Mouse (Mus musculus) lung, postnatal 0 days (tissue): ENCODE measurements around the gene Cacna1g. TPM values are rescaled to one million over a fixed set of nuclear protein-coding genes. Genes with fewer than 3 reads are reported as not detected.
"Not testable (repeated sequence)": the region's sequence is repeated elsewhere in the genome, so short reads cannot be mapped to it uniquely, and the experiment has no call there.

Experiments
- ATAC-seq: fragments of 200-750 bp; cut with Nextera tagmentation; 2 replicates; pipeline ENCODE4 v1.8.0; 2017; ENCODE audit warnings: moderate library complexity
- DNase-seq: peaks from one replicate; pipeline ENCODE4 v3.0.0-alpha.2; 2016; ENCODE audit warnings: low spot score
- H3K27ac ChIP-seq: fragments of 300-500 bp; sonication (generic); 2 replicates; pipeline ENCODE4 v1.5.1; 2014; ENCODE audit warnings: antibody characterized with exemption, mild to moderate bottlenecking, low read length, mixed read lengths
- H3K27me3 ChIP-seq: fragments of 300-500 bp; sonication (generic); replicated peaks from 2 replicates; pipeline ENCODE4 v1.6.1; 2014; ENCODE audit warnings: low read length, mixed read lengths; ENCODE audit not compliant: insufficient read depth
- H3K36me3 ChIP-seq: fragments of 300-500 bp; sonication (generic); 2 replicates; pipeline ENCODE4 v1.6.1; 2014; ENCODE audit warnings: low read length, mixed read lengths; ENCODE audit not compliant: insufficient read depth
- H3K4me1 ChIP-seq: fragments of 300-500 bp; sonication (generic); 2 replicates; pipeline ENCODE4 v1.6.1; 2014; ENCODE audit warnings: antibody characterized with exemption, low read depth, low read length, mixed read lengths; ENCODE audit not compliant: insufficient read depth
- H3K4me2 ChIP-seq: fragments of 300-500 bp; sonication (generic); replicated peaks from 2 replicates; pipeline ENCODE4 v1.6.1; 2014; ENCODE audit warnings: low read depth, mild to moderate bottlenecking, low read length, moderate library complexity, mixed read lengths
- H3K4me3 ChIP-seq: fragments of 300-500 bp; sonication (generic); 2 replicates; pipeline ENCODE4 v1.5.1; 2014; ENCODE audit warnings: low read depth, low read length
- H3K9ac ChIP-seq: fragments of 300-500 bp; sonication (generic); replicated peaks from 2 replicates; pipeline ENCODE4 v1.6.1; 2014; ENCODE audit warnings: low read depth, mild to moderate bottlenecking
- H3K9me3 ChIP-seq: fragments of 300-500 bp; sonication (generic); 2 replicates; pipeline ENCODE4 v1.6.1; 2016; ENCODE audit warnings: low read length, mixed read lengths
- CTCF ChIP-seq: IDR thresholded peaks from 2 replicates; pipeline ENCODE4 v1.5.1; 2016; ENCODE audit warnings: antibody characterized with exemption, mild to moderate bottlenecking
- EP300 ChIP-seq: IDR thresholded peaks from 2 replicates; pipeline ENCODE4 v1.6.1; 2016; ENCODE audit warnings: antibody characterized with exemption, mild to moderate bottlenecking, control low read depth
- whole genome bisulfite sequencing: fragments of 180-500 bp; shearing (Covaris S2); extraction: QIAGEN DNeasy Blood & Tissue Kit; methylation state at CpG from one replicate; pipeline ENCODE4 v1.1.7; 2014; 5-methylcytosine and 5-hydroxymethylcytosine counted together
- polyA plus RNA-seq: library from polyadenylated mRNA; unstranded; fragments of >200 nt; fragmentation: Nextera tagmentation; extraction: Ambion mirVana; gene quantifications from 2 replicates; pipeline ENCODE4 v1.2.1, GENCODE M21; 2015

The Cacna1g gene
- polyA plus RNA-seq, 1 experiment from 2014 or later, result 1.4 TPM

DNA sequence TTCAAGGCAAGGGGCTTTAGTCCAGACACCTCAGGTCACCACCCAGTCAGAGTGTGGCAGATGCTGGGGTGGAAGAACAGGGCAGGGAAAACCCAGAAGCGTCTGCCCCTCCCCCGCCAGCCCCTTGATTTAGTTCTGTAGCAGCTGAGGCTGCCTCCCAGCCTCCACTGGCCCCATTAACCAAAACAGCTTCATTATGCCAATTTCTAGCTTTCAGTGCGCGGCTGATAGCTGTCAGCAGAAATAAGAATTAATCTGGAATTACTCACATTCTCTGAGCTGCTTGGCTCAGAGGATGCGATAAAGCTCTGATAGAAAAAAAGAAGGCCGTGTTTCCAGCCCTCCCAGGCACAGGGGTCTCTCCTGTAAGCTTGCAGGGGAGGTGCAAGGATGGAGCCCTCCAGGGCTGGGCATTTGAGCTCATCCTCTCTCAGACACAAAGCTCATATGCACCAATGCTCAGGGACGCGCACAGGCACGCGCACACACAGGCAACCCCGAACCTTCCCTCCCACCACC is 66.1 kb downstream of the Cacna1g start:
- H3K4me1 ChIP-seq, result peaks cover 3% of the 10 kb centered on the region; the same call in 1 of the 2 replicates
- H3K4me2 ChIP-seq, result no peak overlapping the region
- no peak for DNase-seq
- ATAC-seq, result no peak
- TF ChIP-seq CTCF (no peak), EP300 (no peak)
- 60% methylated on average over 11 of the region's 11 CpGs for WGBS
- H3K27me3 ChIP-seq, result no peaks in the 10 kb centered on the region
- H3K9ac ChIP-seq, result no peak overlapping the region
- no peak overlapping the region for H3K27ac ChIP-seq
- no peaks in the 10 kb centered on the region for H3K9me3 ChIP-seq
- no peak overlapping the region for H3K4me3 ChIP-seq
- no peaks in the 10 kb centered on the region for H3K36me3 ChIP-seq

- TF ChIP-seq EP300, result no peak
- TF ChIP-seq CTCF, result no peak
- H3K4me3 ChIP-seq, result no peak overlapping the region
- DNase-seq (no peak), ATAC-seq (no peak)
- H3K9me3 ChIP-seq, result no peaks in the 10 kb centered on the region
- H3K36me3 ChIP-seq, result no peaks in the 10 kb centered on the region
- H3K9ac ChIP-seq, result no peak overlapping the region
- peaks cover 3% of the 10 kb centered on the region; the same call in 1 of the 2 replicates for H3K4me1 ChIP-seq
- H3K4me2 ChIP-seq, result no peak overlapping the region
- no peaks in the 10 kb centered on the region for H3K27me3 ChIP-seq
- no peak overlapping the region for H3K27ac ChIP-seq
- WGBS, result 29% methylated on average over 6 of the region's 6 CpGs
Observed at GRCm38 (mm10) chr11:94405348-94405747, 68.7 kb downstream of the Cacna1g start.

- Histone ChIP-seq H3K36me3 (no peaks in the 10 kb centered on the region), H3K4me1 (peaks cover 3% of the 10 kb centered on the region; the same call in 1 of the 2 replicates), H3K9me3 (no peaks in the 10 kb centered on the region), H3K4me2 (no peak overlapping the region), H3K27ac (no peak overlapping the region), H3K27me3 (no peaks in the 10 kb centered on the region), H3K4me3 (no peak overlapping the region), H3K9ac (no peak overlapping the region)
- ATAC-seq (peak; percentile 75), DNase-seq (peak; percentile 71)
- TF ChIP-seq EP300 (no peak), CTCF (peak; percentile 97)
- WGBS, result 21% methylated on average over 11 of the region's 11 CpGs
Observed at GRCm38 (mm10) chr11:94404641-94405260, 69.2 kb downstream of the Cacna1g start.

DNA sequence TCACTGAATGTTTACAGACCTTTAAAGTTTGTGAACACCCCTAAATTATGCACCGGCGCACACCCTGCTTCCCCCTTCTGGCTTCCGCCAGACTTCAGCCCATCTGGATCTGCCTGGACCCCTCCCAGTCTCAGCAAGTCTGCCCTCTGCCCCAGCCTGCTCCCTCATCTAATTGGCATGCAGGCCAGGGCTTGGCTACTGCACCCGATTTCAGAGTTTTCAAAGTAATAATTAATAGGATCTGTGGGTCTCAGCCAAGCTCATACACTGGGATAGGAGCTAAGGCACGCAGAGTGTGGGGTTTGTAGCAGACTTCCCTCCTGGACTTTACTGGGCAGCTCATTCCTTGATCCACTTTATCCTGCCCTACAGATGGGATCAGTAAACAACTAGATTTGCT is 69.8 kb downstream of the Cacna1g start:
- H3K4me2 ChIP-seq, result no peak overlapping the region
- ATAC-seq (peak; percentile 37), DNase-seq (peak; percentile 46)
- TF ChIP-seq EP300 (no peak), CTCF (no peak)
- no peaks in the 10 kb centered on the region for H3K36me3 ChIP-seq
- no peaks in the 10 kb centered on the region for H3K9me3 ChIP-seq
- H3K27ac ChIP-seq, result no peak overlapping the region
- WGBS, result 52% methylated on average over 5 of the region's 5 CpGs
- no peaks in the 10 kb centered on the region for H3K27me3 ChIP-seq
- no peak overlapping the region for H3K9ac ChIP-seq
- peaks cover 3% of the 10 kb centered on the region; the same call in 1 of the 2 replicates for H3K4me1 ChIP-seq
- no peak overlapping the region for H3K4me3 ChIP-seq

DNA sequence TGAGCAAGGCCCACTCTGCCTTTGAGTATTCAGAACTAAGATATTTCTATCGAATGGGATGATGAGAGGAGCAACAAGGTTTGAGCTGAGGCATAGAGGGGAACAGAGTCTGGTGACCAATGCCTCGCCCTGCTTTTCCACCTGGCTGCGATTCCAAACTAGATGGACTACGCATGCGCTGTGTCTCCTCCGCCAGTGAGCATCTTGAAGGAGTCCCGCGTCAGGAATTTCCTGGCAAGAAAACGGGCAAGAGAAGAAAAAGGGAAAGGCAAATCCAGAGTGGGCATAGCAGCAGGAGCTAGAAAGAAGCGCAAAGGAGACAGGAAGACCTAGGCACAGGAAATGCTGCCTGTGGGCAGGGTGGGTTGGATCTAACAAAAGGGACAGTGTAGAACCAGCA is 70.2 kb downstream of the Cacna1g start:
- DNase-seq (no peak), ATAC-seq (no peak)
- H3K27me3 ChIP-seq, result no peaks in the 10 kb centered on the region
- 71% methylated on average over 10 of the region's 10 CpGs for WGBS
- no peaks in the 10 kb centered on the region for H3K36me3 ChIP-seq
- H3K4me3 ChIP-seq, result no peak overlapping the region
- TF ChIP-seq CTCF, result no peak
- TF ChIP-seq EP300, result no peak
- H3K4me1 ChIP-seq, result peaks cover 3% of the 10 kb centered on the region; the same call in 1 of the 2 replicates
- H3K27ac ChIP-seq, result no peak overlapping the region
- H3K9ac ChIP-seq, result no peak overlapping the region
- H3K9me3 ChIP-seq, result no peaks in the 10 kb centered on the region
- no peak overlapping the region for H3K4me2 ChIP-seq

DNA sequence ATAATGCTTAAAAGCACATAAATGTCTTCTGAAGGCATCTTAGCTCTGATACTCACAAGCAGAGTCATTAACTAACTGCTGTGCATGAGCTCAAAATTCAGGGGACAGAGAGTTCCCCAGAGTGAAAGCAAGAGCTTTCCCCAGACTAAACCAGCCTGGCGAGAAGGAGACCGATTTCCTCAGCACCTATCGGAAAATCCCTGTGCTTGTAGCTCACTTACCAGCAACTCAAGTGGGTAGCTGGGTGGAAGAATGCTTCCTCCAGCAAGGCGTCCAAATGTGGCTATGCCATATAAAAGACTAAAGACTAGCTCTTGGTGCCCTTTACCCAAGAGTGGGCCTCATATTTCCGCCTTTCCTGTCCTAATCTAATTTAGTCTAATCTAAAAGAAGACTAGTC is 71.3 kb downstream of the Cacna1g start:
- DNase-seq (peak; percentile 54), ATAC-seq (no peak)
- Histone ChIP-seq H3K27ac (0 out of 2 replicates have a peak overlapping the region, but pooled peaks have one; percentile 20), H3K4me3 (no peak overlapping the region), H3K4me1 (peaks cover 3% of the 10 kb centered on the region; the same call in 1 of the 2 replicates), H3K9ac (no peak overlapping the region), H3K4me2 (no peak overlapping the region), H3K27me3 (no peaks in the 10 kb centered on the region), H3K9me3 (no peaks in the 10 kb centered on the region), H3K36me3 (no peaks in the 10 kb centered on the region)
- no peak for TF ChIP-seq CTCF
- TF ChIP-seq EP300, result no peak
- WGBS, result 66% methylated on average over 5 of the region's 5 CpGs

DNA sequence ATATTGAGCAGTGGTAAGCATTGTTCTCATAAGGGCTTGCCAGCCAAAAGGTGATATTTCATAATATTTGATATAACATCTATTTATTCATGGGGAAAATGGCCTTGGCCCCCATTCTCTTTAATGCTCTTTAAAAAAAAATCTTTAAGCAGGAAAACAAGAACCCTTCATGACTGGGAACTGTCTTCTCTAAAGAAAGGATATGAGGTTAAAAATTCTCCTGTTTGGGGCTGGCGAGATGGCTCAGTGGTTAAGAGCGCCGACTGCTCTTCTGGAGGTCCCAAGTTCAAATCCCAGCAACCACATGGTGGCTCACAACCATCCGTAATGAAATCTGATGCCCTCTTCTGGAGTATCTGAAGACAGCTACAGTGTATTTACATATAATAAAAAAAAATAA is 72.0 kb downstream of the Cacna1g start:
- H3K4me2 ChIP-seq, H3K9ac ChIP-seq, H3K4me3 ChIP-seq, H3K27me3 ChIP-seq, H3K9me3 ChIP-seq, H3K27ac ChIP-seq, H3K36me3 ChIP-seq, DNase-seq, H3K4me1 ChIP-seq, ATAC-seq: not testable (repeated sequence)
- WGBS, result 72% methylated on average over 4 of the region's 4 CpGs
